In the genomic region with DNA sequence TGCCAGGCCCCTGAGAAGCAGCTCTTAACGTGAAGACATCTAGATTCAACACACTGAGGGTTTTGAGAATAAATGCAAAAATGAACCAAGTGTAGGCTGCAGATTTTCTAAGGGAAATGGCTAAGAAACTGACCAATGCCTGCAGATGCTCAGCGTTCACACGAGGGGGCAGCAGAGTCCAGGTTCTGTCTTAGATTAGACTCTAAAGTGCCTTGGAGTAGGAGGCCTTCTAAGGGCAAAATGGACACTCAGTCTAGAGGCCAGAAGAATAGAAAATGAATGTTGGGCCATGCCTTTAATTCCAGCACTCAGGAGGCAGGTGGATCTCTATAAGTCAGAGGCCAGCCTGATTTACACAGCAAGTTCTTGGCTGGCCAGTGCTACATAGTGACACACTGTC, we compare ENCODE assay signal across 8 mouse cellular contexts. TPM values are rescaled to one million over a fixed set of nuclear protein-coding genes. Genes with fewer than 3 reads are reported as not detected.
A peak's percentile ranks its signal among the peaks of the same experiment; 100 is the strongest.
DNase-seq lines count a peak whose midpoint lies in the region; ATAC-seq and TF ChIP-seq lines count a peak whose summit lies in the region.

No protein-coding gene starts in this region.

- no peak overlapping the region for H3K9ac ChIP-seq in kidney, embryonic 15.5 days

- no peak overlapping the region for H3K4me2 ChIP-seq in kidney, embryonic 15.5 days

- H3K4me1 ChIP-seq in kidney, adult 2 months (ENCODE audit: control insufficient read depth, insufficient read depth, low read length): peaks cover 4% of the 10 kb centered on the region; the same call in 1 of the 2 replicates
- H3K4me1 ChIP-seq in kidney, embryonic 15.5 days: peaks cover 16% of the 10 kb centered on the region; the same call in 1 of the 2 replicates
- peaks cover 15% of the 10 kb centered on the region for H3K4me1 ChIP-seq in E14TG2a.4 (replicated peaks; ENCODE audit: low read depth, low read length)
- H3K4me1 ChIP-seq in bone marrow, adult 2 months (ENCODE audit: control insufficient read depth, insufficient read depth, low read length): peaks cover 1% of the 10 kb centered on the region
- no peaks in the 10 kb centered on the region for H3K4me1 ChIP-seq in embryonic fibroblast, embryonic 13.5 days (ENCODE audit: control insufficient read depth, insufficient read depth, low read length)

- H3K9me3 ChIP-seq in kidney, embryonic 15.5 days (replicated peaks): no peaks in the 10 kb centered on the region
- H3K9me3 ChIP-seq in E14TG2a.4 (ENCODE audit: low read length): no peaks in the 10 kb centered on the region; the same call in 1 of the 2 replicates

- no peak overlapping the region for H3K27ac ChIP-seq in kidney, adult 2 months (ENCODE audit: insufficient read depth, low read depth, low read length)
- H3K27ac ChIP-seq in kidney, embryonic 15.5 days: no peak overlapping the region
- H3K27ac ChIP-seq in bone marrow, adult 2 months (ENCODE audit: control insufficient read depth, insufficient read depth, low read depth, low read length, poor library complexity): no peak overlapping the region
- H3K27ac ChIP-seq in embryonic fibroblast, embryonic 13.5 days (ENCODE audit: insufficient read depth, low read length): no peak overlapping the region

- TF ChIP-seq CTCF in kidney, adult 2 months (conservative IDR thresholded peaks at IDR 0.05; ENCODE audit: insufficient read depth, insufficient read length, low read depth, low read length): peak; percentile 95
- TF ChIP-seq CTCF in E14TG2a.4 (conservative IDR thresholded peaks at IDR 0.05; ENCODE audit: low read length): peak; percentile 76
- TF ChIP-seq CTCF in bone marrow, adult 2 months (IDR thresholded peaks at IDR 0.05; ENCODE audit: control insufficient read depth, insufficient read depth, low read length): peak; percentile 90
- TF ChIP-seq CTCF in embryonic fibroblast, embryonic 13.5 days (IDR thresholded peaks at IDR 0.05; ENCODE audit: borderline replicate concordance, insufficient read depth, low read length): peak; percentile 80

- DNase-seq in kidney, adult 2 months: peak; percentile 54
- peak; percentile 41 for DNase-seq in kidney, postnatal 14 days
- DNase-seq in mesoderm, embryonic 11.5 days (ENCODE audit: low read depth, low spot score): peak; percentile 80
- peak; percentile 50 for DNase-seq in thymus, postnatal 25 days

- no peaks in the 10 kb centered on the region for H3K27me3 ChIP-seq in kidney, adult 2 months (replicated peaks; ENCODE audit: control insufficient read depth, insufficient read depth, low read length)
- H3K27me3 ChIP-seq in kidney, embryonic 15.5 days: 0 out of 2 replicates have a peak, but pooled peaks cover 3% of the 10 kb centered on the region
- peaks cover 16% of the 10 kb centered on the region for H3K27me3 ChIP-seq in E14TG2a.4 (ENCODE audit: insufficient read depth, low read length)

- H3K36me3 ChIP-seq in kidney, adult 2 months (ENCODE audit: control insufficient read depth, insufficient read depth, low read length): no peaks in the 10 kb centered on the region
- no peaks in the 10 kb centered on the region for H3K36me3 ChIP-seq in kidney, embryonic 15.5 days
- H3K36me3 ChIP-seq in E14TG2a.4 (ENCODE audit: insufficient read depth, low read length): no peaks in the 10 kb centered on the region

- WGBS in kidney, adult 2 months: 4% methylated on average over 3 of the region's 3 CpGs
- 1% methylated on average over 3 of the region's 3 CpGs for WGBS in kidney, embryonic 15.5 days
- WGBS in bone marrow, adult 2 months: 0% methylated on average over 3 of the region's 3 CpGs

- H3K4me3 ChIP-seq in kidney, adult 2 months (ENCODE audit: insufficient read depth, low read depth, low read length): no peak overlapping the region
- H3K4me3 ChIP-seq in kidney, embryonic 15.5 days (replicated peaks): no peak overlapping the region
- no peak overlapping the region for H3K4me3 ChIP-seq in E14TG2a.4 (replicated peaks; ENCODE audit: low read length)
- no peak overlapping the region for H3K4me3 ChIP-seq in bone marrow, adult 2 months (replicated peaks; ENCODE audit: control insufficient read depth, low read depth, low read length)
- H3K4me3 ChIP-seq in embryonic fibroblast, embryonic 13.5 days (ENCODE audit: insufficient read depth, low read length): no peak overlapping the region

- no peak for ATAC-seq in kidney, embryonic 15.5 days (replicated peaks; ENCODE audit: low FRiP score)

- TF ChIP-seq POLR2A in kidney, adult 2 months (IDR thresholded peaks at IDR 0.05; ENCODE audit: low read depth, low read length): no peak
- no peak for TF ChIP-seq POLR2A in bone marrow, adult 2 months (IDR thresholded peaks at IDR 0.05; ENCODE audit: borderline replicate concordance, control insufficient read depth, low read depth, low read length)
- TF ChIP-seq POLR2A in embryonic fibroblast, embryonic 13.5 days (IDR thresholded peaks at IDR 0.05; ENCODE audit: low read depth, low read length): no peak

RNA-seq across cellular contexts. Expression of gene Trim56, which starts 15.5 kb away (rescaled TPM):
- 10.2 and 14.4 TPM in 2 replicates for polyA plus RNA-seq in kidney, adult 2 months (2012; rRNA removed)
- polyA plus RNA-seq in kidney, embryonic 15.5 days (2015; fragmentation: Nextera tagmentation; extraction: Ambion mirVana): 7.9 and 9.0 TPM in 2 replicates
- 25.2 and 31.3 TPM in 2 replicates for polyA plus RNA-seq in bone marrow, adult 2 months (2011; ENCODE audit: insufficient read depth, insufficient read length, low replicate concordance, missing spikeins)
- 20.2 and 23.4 TPM in 2 replicates for polyA plus RNA-seq in embryonic fibroblast, embryonic 13.5 days (2011; ENCODE audit: insufficient read length, low read depth, missing spikeins)

RNA-seq across cellular contexts. Expression of gene Muc3, which starts 17.6 kb away (rescaled TPM):
- not detected in 2 replicates for polyA plus RNA-seq in kidney, adult 2 months (2012; rRNA removed)
- 0.09 TPM in 1 of 2 replicates, not detected in the other for polyA plus RNA-seq in kidney, embryonic 15.5 days (2015; fragmentation: Nextera tagmentation; extraction: Ambion mirVana)
- not detected in 2 replicates for polyA plus RNA-seq in bone marrow, adult 2 months (2011; ENCODE audit: insufficient read depth, insufficient read length, low replicate concordance, missing spikeins)
- not detected in 2 replicates for polyA plus RNA-seq in embryonic fibroblast, embryonic 13.5 days (2011; ENCODE audit: insufficient read length, low read depth, missing spikeins)

RNA-seq across cellular contexts. Expression of gene Serpine1, which starts 59.4 kb away (rescaled TPM):
- 1.1 and 2.1 TPM in 2 replicates for polyA plus RNA-seq in kidney, adult 2 months (2012; rRNA removed)
- polyA plus RNA-seq in kidney, embryonic 15.5 days (2015; fragmentation: Nextera tagmentation; extraction: Ambion mirVana): 0.45 and 0.48 TPM in 2 replicates
- polyA plus RNA-seq in bone marrow, adult 2 months (2011; ENCODE audit: insufficient read depth, insufficient read length, low replicate concordance, missing spikeins): 0.95 and 3.1 TPM in 2 replicates
- 646 and 1,921 TPM in 2 replicates for polyA plus RNA-seq in embryonic fibroblast, embryonic 13.5 days (2011; ENCODE audit: insufficient read length, low read depth, missing spikeins)

Comparison
In these comparisons a context has a peak if more than half of its experiments do, and no peak if none do; other contexts are left out.
1. RNA of gene Serpine1, which starts 59.4 kb away (polyA plus RNA-seq): 646 to 1,921 TPM in embryonic fibroblast, embryonic 13.5 days; 0.95 to 3.1 TPM in bone marrow, adult 2 months, 1.1 to 2.1 TPM in kidney, adult 2 months and 0.45 to 0.48 TPM in kidney, embryonic 15.5 days; every median in the first group is over 100 times any median in the second.
2. Peak in every context shown above with its lines, with median percentiles within 50 percentile points of each other: DNase-seq and CTCF ChIP-seq.